Mouse (Mus musculus): ENCODE data around the gene Ssr2. TPM values are rescaled to one million over a fixed set of nuclear protein-coding genes. Genes with fewer than 3 reads are reported as not detected.
A peak's percentile ranks its signal among the peaks of the same experiment; 100 is the strongest.
"Not testable (repeated sequence)": the region's sequence is repeated elsewhere in the genome, so short reads cannot be mapped to it uniquely, and the experiment has no call there.

Gene Ssr2
- polyA plus RNA-seq, 1 experiment from 2014 or later, result 384 TPM

DNA sequence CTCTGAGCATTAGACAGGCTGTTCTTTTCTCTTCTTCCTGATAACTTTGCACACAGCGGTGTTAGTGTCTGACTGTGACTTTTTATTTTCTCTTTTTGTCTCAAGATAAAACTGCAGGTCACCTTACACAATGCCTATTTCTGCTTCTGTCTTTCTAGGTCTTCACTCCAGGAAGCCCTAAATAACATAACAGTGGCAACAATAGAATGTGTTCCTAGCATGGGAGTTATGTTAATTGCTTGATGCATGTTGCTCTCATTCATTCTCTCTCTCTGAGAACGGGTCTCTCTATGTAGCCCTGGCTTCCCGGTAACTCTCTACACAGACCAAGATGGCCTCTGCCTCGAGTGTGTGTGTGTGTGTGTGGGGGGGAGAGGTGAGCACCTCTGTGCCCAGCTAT is 26.8 kb downstream of the Ssr2 start:
- H3K9me3 ChIP-seq (ENCODE audit: low read length), result no peaks in the 10 kb centered on the region
- no peaks in the 10 kb centered on the region; the same call in none of the 2 replicates for H3K4me1 ChIP-seq (ENCODE audit: insufficient read depth, low read depth, low read length)
- DNase-seq (ENCODE audit: low spot score) (no peak), ATAC-seq (no peak)
- H3K27ac ChIP-seq (ENCODE audit: low read length), result no peak overlapping the region
- no peak overlapping the region for H3K4me3 ChIP-seq (ENCODE audit: low read depth, low read length)
- no peak overlapping the region for H3K9ac ChIP-seq (replicated peaks; ENCODE audit: low read depth)
- no peak overlapping the region for H3K4me2 ChIP-seq (replicated peaks; ENCODE audit: low read depth, low read length)
- no peak for TF ChIP-seq CTCF (IDR thresholded peaks at IDR 0.05)
- no peak for TF ChIP-seq EP300 (IDR thresholded peaks at IDR 0.05)
- WGBS, result 68% methylated on average over 4 of the region's 4 CpGs
- H3K36me3 ChIP-seq (ENCODE audit: insufficient read depth, low read length), result no peaks in the 10 kb centered on the region
- H3K27me3 ChIP-seq (replicated peaks; ENCODE audit: insufficient read depth, low read length), result no peaks in the 10 kb centered on the region

DNA sequence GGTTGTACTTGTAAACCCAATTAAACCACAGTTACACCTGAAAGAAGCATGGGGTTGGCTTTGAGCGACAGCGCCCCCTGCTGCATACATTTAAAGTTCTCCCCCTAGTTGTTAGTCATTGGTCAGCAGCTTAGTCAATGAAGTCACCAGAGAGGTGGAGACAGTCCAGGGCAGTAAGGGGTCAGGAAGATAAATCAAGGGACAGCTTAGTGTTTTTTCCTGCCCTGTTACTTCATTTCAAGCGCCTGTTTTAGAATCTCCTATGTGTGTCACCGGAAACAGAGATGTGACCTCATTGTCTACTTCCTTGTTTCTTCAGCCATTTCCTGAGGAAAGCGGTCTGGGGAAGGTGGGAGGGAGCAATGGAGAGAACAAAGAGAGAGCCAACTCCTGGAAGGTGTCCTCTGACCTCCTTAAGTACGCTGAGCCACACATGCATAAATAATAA is 28.1 kb downstream of the Ssr2 start:
- Histone ChIP-seq H3K27me3 (replicated peaks; ENCODE audit: insufficient read depth, low read length) (no peaks in the 10 kb centered on the region), H3K9ac (replicated peaks; ENCODE audit: low read depth) (no peak overlapping the region), H3K36me3 (ENCODE audit: insufficient read depth, low read length) (no peaks in the 10 kb centered on the region), H3K4me3 (ENCODE audit: low read depth, low read length) (no peak overlapping the region), H3K9me3 (ENCODE audit: low read length) (no peaks in the 10 kb centered on the region), H3K4me2 (replicated peaks; ENCODE audit: low read depth, low read length) (no peak overlapping the region), H3K4me1 (ENCODE audit: insufficient read depth, low read depth, low read length) (no peaks in the 10 kb centered on the region; the same call in none of the 2 replicates), H3K27ac (ENCODE audit: low read length) (peak overlapping the region; percentile 47; the same call in 1 of the 2 replicates)
- TF ChIP-seq CTCF (IDR thresholded peaks at IDR 0.05), result peak; percentile 91
- TF ChIP-seq EP300 (IDR thresholded peaks at IDR 0.05), result peak; percentile 96
- peak; percentile 86 for ATAC-seq
- peak; percentile 94 for DNase-seq (ENCODE audit: low spot score)
- WGBS, result 19% methylated on average over 6 of the region's 6 CpGs

DNA sequence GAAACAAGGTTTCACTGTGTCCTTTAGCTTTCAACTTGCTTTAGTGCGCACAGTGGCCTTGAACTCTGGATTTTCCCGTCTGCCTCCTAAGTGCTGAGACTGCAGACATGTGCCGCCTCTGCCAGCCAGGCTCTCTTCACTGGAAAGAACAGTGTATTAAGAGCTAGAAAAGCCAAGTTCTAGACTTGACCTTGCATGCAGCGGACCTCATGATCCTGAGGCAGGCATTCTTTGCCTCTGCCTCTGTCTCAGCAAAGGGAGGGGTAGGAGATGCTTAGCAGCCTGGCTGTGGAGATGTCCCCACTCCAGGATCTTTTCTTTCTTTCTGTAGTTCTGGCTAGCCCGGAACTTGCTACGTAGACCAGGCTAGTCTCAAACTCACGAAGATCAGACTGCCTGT is 29.2 kb downstream of the Ssr2 start:
- H3K4me2 ChIP-seq (replicated peaks; ENCODE audit: low read depth, low read length), result no peak overlapping the region
- H3K4me3 ChIP-seq (ENCODE audit: low read depth, low read length), result no peak overlapping the region
- no peak for DNase-seq (ENCODE audit: low spot score)
- no peak for ATAC-seq
- H3K9me3 ChIP-seq (ENCODE audit: low read length), result no peaks in the 10 kb centered on the region
- no peak overlapping the region for H3K27ac ChIP-seq (ENCODE audit: low read length)
- WGBS, result 95% methylated on average over 7 of the region's 7 CpGs
- H3K9ac ChIP-seq (replicated peaks; ENCODE audit: low read depth), result no peak overlapping the region
- no peaks in the 10 kb centered on the region for H3K27me3 ChIP-seq (replicated peaks; ENCODE audit: insufficient read depth, low read length)
- no peaks in the 10 kb centered on the region; the same call in none of the 2 replicates for H3K4me1 ChIP-seq (ENCODE audit: insufficient read depth, low read depth, low read length)
- no peak for TF ChIP-seq CTCF (IDR thresholded peaks at IDR 0.05)
- no peak for TF ChIP-seq EP300 (IDR thresholded peaks at IDR 0.05)
- no peaks in the 10 kb centered on the region for H3K36me3 ChIP-seq (ENCODE audit: insufficient read depth, low read length)

DNA sequence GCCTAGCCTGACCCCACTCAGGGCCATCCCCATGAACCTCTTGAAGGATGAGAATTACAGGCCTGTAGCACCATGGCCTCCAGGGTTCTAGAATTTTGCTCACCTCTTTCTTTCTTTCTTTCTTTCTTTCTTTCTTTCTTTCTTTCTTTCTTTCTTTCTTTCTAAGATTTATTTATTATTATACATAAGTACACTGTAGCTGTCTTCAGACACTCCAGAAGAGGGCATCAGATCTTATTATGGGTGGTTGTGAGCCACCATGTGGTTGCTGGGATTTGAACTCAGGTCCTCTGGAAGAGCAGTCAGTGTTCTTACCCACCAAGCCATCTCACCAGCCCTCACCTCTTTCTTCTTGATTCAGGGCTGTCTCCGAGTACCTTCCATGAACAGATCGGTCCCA is 30.0 kb downstream of the Ssr2 start, which contains the start of gene Arhgef2:
TSS of gene Arhgef2 (plus strand) at position 301 of the 400 bp plus-strand sequence.
- H3K27me3 ChIP-seq (replicated peaks; ENCODE audit: insufficient read depth, low read length); H3K9me3 ChIP-seq (ENCODE audit: low read length); DNase-seq (ENCODE audit: low spot score); H3K36me3 ChIP-seq (ENCODE audit: insufficient read depth, low read length); H3K9ac ChIP-seq (replicated peaks; ENCODE audit: low read depth); H3K27ac ChIP-seq (ENCODE audit: low read length); H3K4me2 ChIP-seq (replicated peaks; ENCODE audit: low read depth, low read length); H3K4me1 ChIP-seq (ENCODE audit: insufficient read depth, low read depth, low read length); H3K4me3 ChIP-seq (ENCODE audit: low read depth, low read length); ATAC-seq: not testable (repeated sequence)
- WGBS, result 96% methylated on average over 2 of the region's 2 CpGs

DNA sequence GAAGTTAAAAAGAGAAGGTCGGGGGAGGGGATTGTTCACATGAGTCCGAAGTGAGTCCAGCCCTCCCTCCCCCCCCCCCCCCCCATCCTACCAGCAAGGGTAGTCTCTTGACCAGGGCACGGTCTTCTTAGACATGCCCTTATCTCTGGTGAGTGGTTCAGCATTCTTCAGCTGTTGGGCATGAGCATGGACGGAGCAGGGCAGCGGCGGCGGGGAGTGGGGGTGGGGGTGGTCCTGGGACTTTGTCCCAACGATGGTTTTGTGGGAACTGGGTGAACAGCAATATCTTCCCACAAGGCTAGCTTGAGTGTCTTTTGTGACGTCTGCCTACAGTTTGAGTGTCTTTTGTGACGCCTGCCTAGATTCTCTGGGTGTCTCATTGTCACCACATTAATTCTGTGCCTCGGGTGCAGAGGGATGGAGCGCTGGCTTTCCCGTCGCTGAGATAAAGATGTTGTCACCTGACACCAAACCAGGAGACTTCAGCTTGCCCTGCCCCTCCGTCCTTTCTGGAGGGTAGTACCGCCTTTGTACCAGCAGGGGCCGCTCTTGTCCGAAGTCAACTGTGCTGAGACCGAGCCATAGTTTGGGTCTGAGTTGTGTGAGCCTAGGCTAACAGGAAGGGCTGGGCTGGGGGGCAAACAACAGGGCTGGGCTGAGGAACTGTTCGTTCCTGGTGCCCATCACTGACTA is 31.5 kb downstream of the Ssr2 start:
- TF ChIP-seq EP300 (IDR thresholded peaks at IDR 0.05) (no peak), CTCF (IDR thresholded peaks at IDR 0.05) (peak; percentile 99)
- Histone ChIP-seq H3K36me3 (ENCODE audit: insufficient read depth, low read length) (no peaks in the 10 kb centered on the region), H3K9ac (replicated peaks; ENCODE audit: low read depth) (peak overlapping the region; percentile 23; the same call in 1 of the 2 replicates), H3K4me2 (replicated peaks; ENCODE audit: low read depth, low read length) (peak overlapping the region; percentile 40), H3K27me3 (replicated peaks; ENCODE audit: insufficient read depth, low read length) (no peaks in the 10 kb centered on the region), H3K27ac (ENCODE audit: low read length) (peak overlapping the region; percentile 32; the same call in 1 of the 2 replicates), H3K4me1 (ENCODE audit: insufficient read depth, low read depth, low read length) (no peaks in the 10 kb centered on the region; the same call in none of the 2 replicates), H3K4me3 (ENCODE audit: low read depth, low read length) (peak overlapping the region; percentile 22; the same call in 1 of the 2 replicates), H3K9me3 (ENCODE audit: low read length) (no peaks in the 10 kb centered on the region)
- DNase-seq (ENCODE audit: low spot score), result peak; percentile 90
- under 1% methylated on average over 19 of the region's 20 CpGs for WGBS
- ATAC-seq, result peak; percentile 81

DNA sequence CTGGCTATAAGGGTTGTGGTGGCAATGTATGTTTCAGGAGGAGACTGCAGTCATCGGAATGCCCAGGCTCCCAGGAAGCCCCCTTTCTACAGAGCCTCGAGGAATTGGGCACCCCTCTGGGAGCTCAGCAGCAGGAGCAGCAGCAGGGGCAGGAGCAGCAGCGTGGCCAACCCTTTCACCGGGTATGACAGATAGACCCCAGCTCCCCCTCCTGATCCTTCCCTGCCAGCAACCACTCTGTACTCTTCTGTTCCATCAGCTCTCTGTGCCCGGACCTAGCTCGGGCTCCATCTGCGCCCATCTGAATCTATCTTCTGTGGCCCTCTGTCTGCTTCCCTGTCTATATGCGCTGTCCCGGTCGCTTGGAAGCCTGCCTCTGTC is 32.1 kb downstream of the Ssr2 start:
- DNase-seq (ENCODE audit: low spot score), result no peak
- peak overlapping the region; percentile 22 for H3K4me3 ChIP-seq (ENCODE audit: low read depth, low read length)
- no peaks in the 10 kb centered on the region for H3K27me3 ChIP-seq (replicated peaks; ENCODE audit: insufficient read depth, low read length)
- peak overlapping the region; percentile 40 for H3K4me2 ChIP-seq (replicated peaks; ENCODE audit: low read depth, low read length)
- 37% methylated on average over 10 of the region's 10 CpGs for WGBS
- no peaks in the 10 kb centered on the region for H3K36me3 ChIP-seq (ENCODE audit: insufficient read depth, low read length)
- no peak for TF ChIP-seq CTCF (IDR thresholded peaks at IDR 0.05)
- TF ChIP-seq EP300 (IDR thresholded peaks at IDR 0.05), result no peak
- peak; percentile 6; the same call in 1 of the 2 replicates for ATAC-seq
- H3K9me3 ChIP-seq (ENCODE audit: low read length), result no peaks in the 10 kb centered on the region
- peak overlapping the region; percentile 32; the same call in 1 of the 2 replicates for H3K27ac ChIP-seq (ENCODE audit: low read length)
- peak overlapping the region; percentile 23; the same call in 1 of the 2 replicates for H3K9ac ChIP-seq (replicated peaks; ENCODE audit: low read depth)
- no peaks in the 10 kb centered on the region; the same call in none of the 2 replicates for H3K4me1 ChIP-seq (ENCODE audit: insufficient read depth, low read depth, low read length)

Measured in lung, postnatal 0 days (tissue).